In genomic region chr17:25184961-25185360, GRCm38 (mm10) we compare ENCODE assay signal across 8 mouse cellular contexts. TPM values are rescaled to one million over a fixed set of nuclear protein-coding genes. Genes with fewer than 3 reads are reported as not detected.
DNase-seq lines count a peak whose midpoint lies in the region; ATAC-seq lines count a peak whose summit lies in the region.

No protein-coding gene starts in this region.

- H3K9me3 ChIP-seq in liver, embryonic 12.5 days (replicated peaks), result no peaks in the 10 kb centered on the region

- H3K9ac ChIP-seq in liver, embryonic 12.5 days, result peak overlapping the region; percentile 86

- peak overlapping the region; percentile 92 for H3K4me3 ChIP-seq in liver, embryonic 12.5 days

- peaks cover 8% of the 10 kb centered on the region for H3K36me3 ChIP-seq in liver, embryonic 12.5 days

- H3K27me3 ChIP-seq in liver, embryonic 12.5 days (replicated peaks), result peaks cover 25% of the 10 kb centered on the region

- no peak for DNase-seq in frontal cortex, postnatal 14 days (ENCODE audit: low spot score in 2 of 2)
- DNase-seq in 3T3-L1 (ENCODE audit: low read depth, low spot score), result peak; percentile 37
- DNase-seq in thymus, postnatal 25 days, result no peak
- no peak for DNase-seq in cerebellum, postnatal 36 days

- peak overlapping the region; percentile 91 for H3K27ac ChIP-seq in liver, embryonic 12.5 days

- H3K4me1 ChIP-seq in liver, embryonic 12.5 days, result peaks cover 58% of the 10 kb centered on the region

- WGBS in liver, embryonic 12.5 days (ENCODE audit: insufficient replicate concordance), result 5% methylated on average over 17 of the region's 17 CpGs

- H3K4me2 ChIP-seq in liver, embryonic 12.5 days, result peak overlapping the region; percentile 92

- 0 out of 2 replicates have a peak, but pooled peaks have one; percentile 3 for ATAC-seq in frontal cortex, adult (ENCODE audit: low TSS enrichment)
- ATAC-seq in erythroid progenitor cell, adult 5-6 weeks (replicated peaks; ENCODE audit: low FRiP score, poor library complexity, severe bottlenecking), result peak; percentile 11; the same call in 1 of the 2 replicates
- ATAC-seq in liver, embryonic 12.5 days, result peak; percentile 27
- ATAC-seq in activated CD4-positive, CD25-positive, alpha-beta regulatory T cell, adult 4 months, result no peak

RNA-seq across cellular contexts. Expression of gene BC003965, which starts 0.6 kb away (rescaled TPM):
- 5.0 and 7.9 TPM in 2 replicates for total RNA-seq in erythroid progenitor cell, adult 5-6 weeks (2015; ENCODE audit: low replicate concordance)
- total RNA-seq in erythroid progenitor cell, adult 5-6 weeks (2017; ENCODE audit: low replicate concordance), result 2.0 and 3.5 TPM in 2 replicates
- 28.8 and 32.1 TPM in 2 replicates for polyA plus RNA-seq in liver, embryonic 12.5 days (2016; fragmentation: Nextera tagmentation; extraction: Ambion mirVana)
- 10 to 100 TPM; 13.1 to 14.3 TPM for polyA plus RNA-seq in activated CD4-positive, CD25-positive, alpha-beta regulatory T cell, adult 4 months (2017; shearing (Covaris generic))

RNA-seq across cellular contexts. Expression of gene Unkl, which starts 3.2 kb away (rescaled TPM):
- total RNA-seq in erythroid progenitor cell, adult 5-6 weeks (2015; ENCODE audit: low replicate concordance), result 28.8 and 41.9 TPM in 2 replicates
- total RNA-seq in erythroid progenitor cell, adult 5-6 weeks (2017; ENCODE audit: low replicate concordance), result 29.3 and 36.7 TPM in 2 replicates
- 15.0 and 17.7 TPM in 2 replicates for polyA plus RNA-seq in liver, embryonic 12.5 days (2016; fragmentation: Nextera tagmentation; extraction: Ambion mirVana)
- polyA plus RNA-seq in activated CD4-positive, CD25-positive, alpha-beta regulatory T cell, adult 4 months (2017; shearing (Covaris generic)), result 10 to 100 TPM; 14.4 to 20.2 TPM

RNA-seq across cellular contexts. Expression of gene Gm38655, which starts 9.7 kb away (rescaled TPM):
- not detected in 2 replicates for total RNA-seq in erythroid progenitor cell, adult 5-6 weeks (2015; ENCODE audit: low replicate concordance)
- total RNA-seq in erythroid progenitor cell, adult 5-6 weeks (2017; ENCODE audit: low replicate concordance), result not detected in 2 replicates
- not detected in 2 replicates for polyA plus RNA-seq in liver, embryonic 12.5 days (2016; fragmentation: Nextera tagmentation; extraction: Ambion mirVana)
- not detected for polyA plus RNA-seq in activated CD4-positive, CD25-positive, alpha-beta regulatory T cell, adult 4 months (2017; shearing (Covaris generic))

RNA-seq across cellular contexts. Expression of gene Ccdc154, which starts 22.7 kb away (rescaled TPM):
- total RNA-seq in erythroid progenitor cell, adult 5-6 weeks (2015; ENCODE audit: low replicate concordance), result not detected in 2 replicates
- total RNA-seq in erythroid progenitor cell, adult 5-6 weeks (2017; ENCODE audit: low replicate concordance), result 2.6 TPM in 1 of 2 replicates, not detected in the other
- not detected in 2 replicates for polyA plus RNA-seq in liver, embryonic 12.5 days (2016; fragmentation: Nextera tagmentation; extraction: Ambion mirVana)
- polyA plus RNA-seq in activated CD4-positive, CD25-positive, alpha-beta regulatory T cell, adult 4 months (2017; shearing (Covaris generic)), result not detected

RNA-seq across cellular contexts. Expression of gene Clcn7, which starts 51.8 kb away (rescaled TPM):
- total RNA-seq in erythroid progenitor cell, adult 5-6 weeks (2015; ENCODE audit: low replicate concordance), result 17.3 and 23.1 TPM in 2 replicates
- 20.0 and 22.6 TPM in 2 replicates for total RNA-seq in erythroid progenitor cell, adult 5-6 weeks (2017; ENCODE audit: low replicate concordance)
- polyA plus RNA-seq in liver, embryonic 12.5 days (2016; fragmentation: Nextera tagmentation; extraction: Ambion mirVana), result 13.7 and 14.8 TPM in 2 replicates
- 10 to 100 TPM; 15.4 to 16.8 TPM for polyA plus RNA-seq in activated CD4-positive, CD25-positive, alpha-beta regulatory T cell, adult 4 months (2017; shearing (Covaris generic))
